Mouse (Mus musculus) neural tube, embryonic 13.5 days (tissue): Measurements from ENCODE around the gene Nuf2. TPM values are rescaled to one million over a fixed set of nuclear protein-coding genes. Genes with fewer than 3 reads are reported as not detected.

Experiments
- ATAC-seq: fragments of 200-750 bp; cut with Nextera tagmentation; 2 replicates; pipeline ENCODE4 v1.8.0; 2017; ENCODE audit warnings: low read depth, mild to moderate bottlenecking, moderate TSS enrichment, moderate library complexity
- H3K27ac ChIP-seq: fragments of 300-500 bp; sonication (generic); replicated peaks from 2 replicates; pipeline ENCODE4 v1.5.1; 2015; ENCODE audit warnings: moderate library complexity, mild to moderate bottlenecking, inconsistent platforms
- H3K27me3 ChIP-seq: fragments of 300-500 bp; sonication (generic); 2 replicates; pipeline ENCODE4 v1.6.1; 2015; ENCODE audit warnings: mild to moderate bottlenecking, inconsistent platforms
- H3K36me3 ChIP-seq: fragments of 300-500 bp; sonication (generic); 2 replicates; pipeline ENCODE4 v1.6.1; 2015; ENCODE audit warnings: mild to moderate bottlenecking, inconsistent platforms
- H3K4me1 ChIP-seq: fragments of 300-500 bp; sonication (generic); replicated peaks from 2 replicates; pipeline ENCODE4 v1.6.1; 2015; ENCODE audit warnings: inconsistent platforms
- H3K4me2 ChIP-seq: fragments of 300-500 bp; sonication (generic); 2 replicates; pipeline ENCODE4 v1.6.1; 2015; ENCODE audit warnings: inconsistent platforms, mild to moderate bottlenecking, moderate library complexity
- H3K4me3 ChIP-seq: fragments of 300-500 bp; sonication (generic); 2 replicates; pipeline ENCODE4 v1.5.1; 2015; ENCODE audit warnings: mild to moderate bottlenecking, inconsistent platforms
- H3K9ac ChIP-seq: fragments of 300-500 bp; sonication (generic); 2 replicates; pipeline ENCODE4 v1.6.1; 2015; ENCODE audit warnings: moderate library complexity, mild to moderate bottlenecking, inconsistent platforms
- H3K9me3 ChIP-seq: fragments of 300-500 bp; sonication (generic); 2 replicates; pipeline ENCODE4 v1.6.1; 2016; ENCODE audit warnings: inconsistent platforms
- WGBS: fragments of 180-500 bp; shearing (Covaris S2); methylation state at CpG from one replicate; pipeline ENCODE4 v1.1.7; 2015; 5-methylcytosine and 5-hydroxymethylcytosine counted together
- polyA plus RNA-seq: library from polyadenylated mRNA; unstranded; fragments of >200 nt; fragmentation: Nextera tagmentation; extraction: Ambion mirVana; gene quantifications from 2 replicates; pipeline ENCODE4 v1.2.1, GENCODE M21; 2015

Gene Nuf2
- 14.3 and 16.9 TPM in 2 replicates for polyA plus RNA-seq

GRCm38 (mm10) chr1:169530876-169531701 is at the start of gene Nuf2:
Nuf2 (minus strand) TSS chr1:169531464.
- WGBS, result under 1% methylated on average over 39 of the region's 39 CpGs

DNA sequence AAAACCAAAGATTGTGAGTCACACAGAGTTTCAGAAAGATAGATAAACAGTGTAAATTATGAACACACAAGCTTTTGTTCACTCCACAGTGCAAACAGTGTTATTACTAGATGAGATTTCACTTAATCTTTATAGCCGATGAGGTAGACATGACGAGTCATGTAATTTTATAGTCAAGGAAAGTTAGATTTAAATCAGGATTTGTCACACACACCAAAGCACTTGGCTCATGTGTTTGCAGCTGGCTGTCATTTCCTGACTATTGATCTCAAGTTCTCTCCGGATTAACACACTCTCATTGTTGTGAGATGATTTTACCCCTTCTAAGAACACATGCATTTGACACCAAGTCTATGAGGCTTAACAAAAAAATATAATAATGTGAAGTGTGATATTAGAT is 48.3 kb upstream of the Nuf2 start:
- ATAC-seq, result no peak
- WGBS, result 79% methylated on average over 3 of the region's 3 CpGs
- Histone ChIP-seq H3K9me3 (no peaks in the 10 kb centered on the region), H3K4me1 (no peaks in the 10 kb centered on the region), H3K4me2 (no peak overlapping the region), H3K27me3 (no peaks in the 10 kb centered on the region), H3K27ac (no peak overlapping the region), H3K36me3 (no peaks in the 10 kb centered on the region), H3K4me3 (no peak overlapping the region), H3K9ac (no peak overlapping the region)

More at GRCm38 (mm10) chr1:169530876-169531701, at the start of gene Nuf2:
- H3K27ac ChIP-seq, result peak within 1 kb of the TSS; percentile 85
- H3K9ac ChIP-seq, result peak within 1 kb of the TSS; percentile 71
- peak within 1 kb of the TSS; percentile 47 for H3K4me3 ChIP-seq
- H3K36me3 ChIP-seq, result no peaks in the 10 kb centered on the region
- no peaks in the 10 kb centered on the region for H3K27me3 ChIP-seq
- no peaks in the 10 kb centered on the region for H3K9me3 ChIP-seq
- ATAC-seq, result peak; percentile 98
- peak within 1 kb of the TSS; percentile 74 for H3K4me2 ChIP-seq
- H3K4me1 ChIP-seq, result peaks cover 14% of the 10 kb centered on the region

GRCm38 (mm10) chr1:169574136-169574535 is 42.9 kb upstream of the Nuf2 start:
- H3K4me2 ChIP-seq, result no peak overlapping the region
- ATAC-seq, result no peak
- no peaks in the 10 kb centered on the region for H3K9me3 ChIP-seq
- no peaks in the 10 kb centered on the region for H3K4me1 ChIP-seq
- H3K9ac ChIP-seq, result no peak overlapping the region
- no peak overlapping the region for H3K4me3 ChIP-seq
- no peaks in the 10 kb centered on the region for H3K36me3 ChIP-seq
- no peaks in the 10 kb centered on the region for H3K27me3 ChIP-seq
- no peak overlapping the region for H3K27ac ChIP-seq

- Histone ChIP-seq H3K27ac (no peak overlapping the region), H3K36me3 (no peaks in the 10 kb centered on the region), H3K4me3 (no peak overlapping the region), H3K9me3 (no peaks in the 10 kb centered on the region), H3K9ac (no peak overlapping the region), H3K4me2 (no peak overlapping the region), H3K27me3 (no peaks in the 10 kb centered on the region), H3K4me1 (no peaks in the 10 kb centered on the region)
- 87% methylated on average over 2 of the region's 2 CpGs for WGBS
- no peak for ATAC-seq
Measured at GRCm38 (mm10) chr1:169555621-169556020, 24.4 kb upstream of the Nuf2 start.

- no peak overlapping the region for H3K4me2 ChIP-seq
- no peak overlapping the region for H3K27ac ChIP-seq
- no peaks in the 10 kb centered on the region for H3K27me3 ChIP-seq
- no peak for ATAC-seq
- H3K9ac ChIP-seq, result no peak overlapping the region
- H3K9me3 ChIP-seq, result no peaks in the 10 kb centered on the region
- H3K4me1 ChIP-seq, result no peaks in the 10 kb centered on the region
- WGBS, result 90% methylated on average over 4 of the region's 4 CpGs
- no peak overlapping the region for H3K4me3 ChIP-seq
- no peaks in the 10 kb centered on the region for H3K36me3 ChIP-seq
Measured at GRCm38 (mm10) chr1:169555019-169555418, 23.8 kb upstream of the Nuf2 start.

DNA sequence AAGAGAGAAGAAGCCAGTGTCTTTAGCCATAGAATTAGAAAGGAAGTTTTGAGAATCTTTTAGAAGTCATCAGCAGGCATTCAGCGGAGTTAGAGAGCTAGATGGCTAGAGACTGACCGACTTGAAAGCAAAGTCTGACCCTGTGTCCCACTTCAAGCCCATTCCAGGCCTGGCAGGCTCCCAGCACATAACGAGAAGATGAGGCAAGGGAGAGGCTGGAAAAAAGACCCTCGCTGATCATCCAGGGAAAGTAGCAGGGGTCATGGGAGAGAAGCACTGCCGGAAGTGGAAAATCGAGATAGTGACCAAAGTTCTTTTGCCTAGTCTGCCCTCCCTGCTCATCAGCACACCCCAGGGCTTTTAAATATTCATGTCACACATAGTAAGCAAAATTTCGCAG is 22.2 kb upstream of the Nuf2 start:
- H3K27ac ChIP-seq, result no peak overlapping the region
- no peak for ATAC-seq
- H3K36me3 ChIP-seq, result no peaks in the 10 kb centered on the region
- H3K9me3 ChIP-seq, result no peaks in the 10 kb centered on the region
- H3K9ac ChIP-seq, result no peak overlapping the region
- 84% methylated on average over 7 of the region's 7 CpGs for WGBS
- H3K4me2 ChIP-seq, result no peak overlapping the region
- no peaks in the 10 kb centered on the region for H3K4me1 ChIP-seq
- H3K27me3 ChIP-seq, result no peaks in the 10 kb centered on the region
- no peak overlapping the region for H3K4me3 ChIP-seq

- Histone ChIP-seq H3K36me3 (no peaks in the 10 kb centered on the region), H3K27me3 (no peaks in the 10 kb centered on the region), H3K27ac (no peak overlapping the region), H3K9me3 (no peaks in the 10 kb centered on the region), H3K4me1 (no peaks in the 10 kb centered on the region), H3K9ac (no peak overlapping the region), H3K4me3 (no peak overlapping the region), H3K4me2 (no peak overlapping the region)
- 85% methylated on average over 6 of the region's 6 CpGs for WGBS
- no peak for ATAC-seq
Measured at GRCm38 (mm10) chr1:169540415-169540814, 9.2 kb upstream of the Nuf2 start.

DNA sequence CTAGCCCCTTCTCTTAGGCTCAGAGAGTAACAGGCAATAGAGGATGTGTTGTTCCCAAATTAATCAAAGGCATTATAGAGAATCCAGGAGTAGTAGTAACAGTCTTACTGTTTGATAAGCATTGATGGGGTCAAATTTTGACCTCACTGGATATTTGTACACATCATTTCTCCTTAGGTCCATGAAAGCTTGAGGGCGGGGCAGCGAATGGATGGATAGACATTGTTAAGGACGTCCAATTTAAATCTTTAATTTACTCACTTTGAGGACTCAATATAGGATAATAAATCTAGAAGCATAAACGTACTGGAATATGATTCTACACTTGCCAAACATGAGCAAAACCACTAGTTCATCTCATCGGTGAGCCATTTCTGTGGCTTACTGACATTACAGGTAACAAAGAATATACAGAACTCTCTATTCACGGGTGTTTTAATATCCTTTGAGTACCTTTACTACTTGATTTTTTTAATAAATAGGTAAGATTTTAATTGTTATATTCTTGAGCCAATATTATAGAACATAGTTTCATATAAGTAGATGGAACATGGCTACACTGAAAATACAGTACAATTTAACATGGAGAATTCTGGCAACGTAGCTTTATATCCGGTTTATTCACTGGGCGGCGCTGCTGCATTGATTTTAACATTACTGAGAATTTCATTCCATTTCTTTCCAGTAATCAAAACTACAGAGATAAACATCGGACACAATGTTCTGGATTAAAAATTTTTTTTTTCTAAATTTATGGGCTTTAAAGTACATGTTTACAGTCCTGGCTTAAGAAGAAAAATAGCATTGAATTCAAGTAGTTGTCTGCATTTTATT is 655 bp upstream of the Nuf2 start:
- peaks cover 14% of the 10 kb centered on the region for H3K4me1 ChIP-seq
- H3K4me3 ChIP-seq, result peak overlapping the region; percentile 47
- H3K4me2 ChIP-seq, result peak overlapping the region; percentile 74
- ATAC-seq, result peak; percentile 68
- no peaks in the 10 kb centered on the region for H3K36me3 ChIP-seq
- WGBS, result 12% methylated on average over 11 of the region's 11 CpGs
- H3K9ac ChIP-seq, result peak overlapping the region; percentile 71
- H3K27ac ChIP-seq, result peak overlapping the region; percentile 85
- H3K27me3 ChIP-seq, result no peaks in the 10 kb centered on the region
- no peaks in the 10 kb centered on the region for H3K9me3 ChIP-seq

DNA sequence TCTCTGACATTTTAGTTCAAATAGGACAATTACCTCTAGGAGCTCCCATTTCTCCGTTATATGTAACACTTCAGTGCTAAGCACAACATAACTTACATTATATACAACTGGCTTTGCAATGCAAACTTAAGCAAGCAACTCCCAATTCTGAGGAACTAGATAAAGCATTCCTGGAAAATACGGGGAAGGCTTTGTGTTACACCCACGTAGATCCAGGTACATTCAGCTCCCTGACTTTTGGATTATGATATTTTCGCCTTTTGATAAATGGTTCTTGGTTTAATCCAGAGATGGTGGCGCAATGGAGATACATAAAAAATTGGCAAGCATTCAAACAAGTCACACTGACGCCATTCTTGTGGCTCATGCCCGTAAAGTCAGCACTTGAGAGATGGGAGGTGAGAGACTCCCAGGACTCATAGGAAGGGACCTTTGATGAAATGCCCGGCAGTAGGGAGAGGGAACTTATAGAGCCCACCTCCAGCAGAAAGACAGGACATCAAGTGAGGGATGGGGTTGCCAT is 1.2 kb downstream of the Nuf2 start:
- 84% methylated on average over 8 of the region's 8 CpGs for WGBS
- ATAC-seq, result no peak
- Histone ChIP-seq H3K36me3 (no peaks in the 10 kb centered on the region), H3K4me3 (peak overlapping the region; percentile 47), H3K9me3 (no peaks in the 10 kb centered on the region), H3K27me3 (no peaks in the 10 kb centered on the region), H3K4me2 (peak overlapping the region; percentile 74), H3K4me1 (peaks cover 14% of the 10 kb centered on the region), H3K9ac (no peak overlapping the region; the same call in 1 of the 2 replicates), H3K27ac (no peak overlapping the region)

DNA sequence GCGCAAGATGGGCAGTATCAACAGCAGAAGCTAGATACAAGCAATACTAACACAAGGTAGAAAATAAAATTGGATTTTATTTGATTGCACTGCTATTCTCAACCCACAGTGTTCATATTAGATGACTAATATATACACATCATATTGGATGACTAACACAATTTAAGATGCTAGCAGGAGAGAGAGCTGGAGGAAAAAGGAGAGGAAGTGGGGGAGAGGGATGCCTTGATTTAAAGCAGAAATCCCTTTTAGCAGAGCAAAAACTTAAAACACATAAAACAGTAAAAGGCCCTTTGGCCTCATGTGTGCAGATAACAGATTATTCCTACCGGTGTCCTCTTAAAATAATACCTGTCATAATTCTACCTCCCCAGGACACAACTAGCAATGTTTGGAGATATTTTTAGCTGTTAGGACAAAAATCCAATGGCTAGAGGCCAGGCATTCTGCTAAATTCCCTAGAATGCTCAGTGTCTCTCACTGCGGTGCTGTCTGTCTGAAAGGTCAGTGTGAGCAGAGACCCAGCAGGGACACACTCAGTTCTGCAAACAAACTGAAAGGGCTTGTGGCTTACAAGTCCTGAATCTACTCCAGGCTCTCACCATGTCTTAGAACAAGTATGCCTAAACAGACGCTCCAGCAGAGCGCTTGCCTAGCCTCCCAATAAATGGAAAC is 5.1 kb downstream of the Nuf2 start:
- ATAC-seq, result no peak
- peaks cover 14% of the 10 kb centered on the region for H3K4me1 ChIP-seq
- H3K4me3 ChIP-seq, result no peak overlapping the region
- WGBS, result 95% methylated on average over 5 of the region's 5 CpGs
- no peak overlapping the region for H3K4me2 ChIP-seq
- no peaks in the 10 kb centered on the region for H3K27me3 ChIP-seq
- peaks cover 15% of the 10 kb centered on the region for H3K36me3 ChIP-seq
- H3K9me3 ChIP-seq, result no peaks in the 10 kb centered on the region
- no peak overlapping the region for H3K9ac ChIP-seq
- no peak overlapping the region for H3K27ac ChIP-seq

GRCm38 (mm10) chr1:169519337-169519736 is 11.9 kb downstream of the Nuf2 start:
- Histone ChIP-seq H3K4me3 (no peak overlapping the region), H3K9me3 (no peaks in the 10 kb centered on the region), H3K27ac (no peak overlapping the region), H3K36me3 (peaks cover 15% of the 10 kb centered on the region), H3K27me3 (no peaks in the 10 kb centered on the region), H3K9ac (no peak overlapping the region), H3K4me1 (no peaks in the 10 kb centered on the region), H3K4me2 (no peak overlapping the region)
- 94% methylated on average over 11 of the region's 11 CpGs for WGBS
- no peak for ATAC-seq
